Mouse (Mus musculus): ENCODE data around the gene Greb1. TPM values are rescaled to one million over a fixed set of nuclear protein-coding genes. Genes with fewer than 3 reads are reported as not detected.
A peak's percentile ranks its signal among the peaks of the same experiment; 100 is the strongest.

Greb1 gene
- polyA plus RNA-seq, 1 experiment from 2014 or later, result 1.4 TPM

- peak; percentile 41 for ATAC-seq (ENCODE audit: low read depth)
- Histone ChIP-seq H3K4me3 (peak overlapping the region; percentile 59), H3K27ac (replicated peaks) (no peak overlapping the region), H3K9ac (peak overlapping the region; percentile 78), H3K36me3 (no peaks in the 10 kb centered on the region), H3K4me2 (peak overlapping the region; percentile 96), H3K27me3 (peaks cover 7% of the 10 kb centered on the region; the same call in 1 of the 2 replicates), H3K9me3 (no peaks in the 10 kb centered on the region), H3K4me1 (replicated peaks) (peaks cover 28% of the 10 kb centered on the region)
- WGBS, result under 1% methylated on average over 12 of the region's 12 CpGs
Measured at GRCm38 (mm10) chr12:16800959-16801315, 251 bp upstream of the Greb1 start.

GRCm38 (mm10) chr12:16799928-16800258 is 793 bp downstream of the Greb1 start:
- H3K4me3 ChIP-seq, result peak overlapping the region; percentile 59
- WGBS, result 4% methylated on average over 5 of the region's 6 CpGs
- H3K27me3 ChIP-seq, result peaks cover 5% of the 10 kb centered on the region; the same call in 1 of the 2 replicates
- H3K4me1 ChIP-seq (replicated peaks), result peaks cover 28% of the 10 kb centered on the region
- H3K4me2 ChIP-seq, result peak overlapping the region; percentile 96
- peak overlapping the region; percentile 78 for H3K9ac ChIP-seq
- peak; percentile 54 for ATAC-seq (ENCODE audit: low read depth)
- no peaks in the 10 kb centered on the region for H3K36me3 ChIP-seq
- H3K9me3 ChIP-seq, result no peaks in the 10 kb centered on the region
- no peak overlapping the region for H3K27ac ChIP-seq (replicated peaks)

GRCm38 (mm10) chr12:16798894-16799293 is 1.8 kb downstream of the Greb1 start:
- no peak overlapping the region for H3K4me3 ChIP-seq
- H3K27ac ChIP-seq (replicated peaks), result no peak overlapping the region
- ATAC-seq (ENCODE audit: low read depth), result no peak
- H3K9ac ChIP-seq, result no peak overlapping the region
- no peaks in the 10 kb centered on the region for H3K36me3 ChIP-seq
- no peak overlapping the region for H3K4me2 ChIP-seq
- H3K4me1 ChIP-seq (replicated peaks), result peaks cover 23% of the 10 kb centered on the region
- no peaks in the 10 kb centered on the region for H3K9me3 ChIP-seq
- 27% methylated on average over 3 of the region's 3 CpGs for WGBS
- H3K27me3 ChIP-seq, result peaks cover 5% of the 10 kb centered on the region; the same call in 1 of the 2 replicates

GRCm38 (mm10) chr12:16795781-16796180 is 4.9 kb downstream of the Greb1 start:
- no peaks in the 10 kb centered on the region for H3K27me3 ChIP-seq
- no peak overlapping the region for H3K9ac ChIP-seq
- no peak overlapping the region for H3K27ac ChIP-seq (replicated peaks)
- H3K4me2 ChIP-seq, result no peak overlapping the region
- H3K4me1 ChIP-seq (replicated peaks), result peaks cover 18% of the 10 kb centered on the region
- no peaks in the 10 kb centered on the region for H3K9me3 ChIP-seq
- no peak for ATAC-seq (ENCODE audit: low read depth)
- 89% methylated on average over 3 of the region's 3 CpGs for WGBS
- H3K4me3 ChIP-seq, result no peak overlapping the region
- no peaks in the 10 kb centered on the region for H3K36me3 ChIP-seq

GRCm38 (mm10) chr12:16793371-16793770 is 7.3 kb downstream of the Greb1 start:
- H3K9ac ChIP-seq, result no peak overlapping the region
- H3K9me3 ChIP-seq, result no peaks in the 10 kb centered on the region
- H3K27ac ChIP-seq (replicated peaks), result no peak overlapping the region
- no peaks in the 10 kb centered on the region for H3K27me3 ChIP-seq
- peaks cover 4% of the 10 kb centered on the region for H3K4me1 ChIP-seq (replicated peaks)
- H3K36me3 ChIP-seq, result no peaks in the 10 kb centered on the region
- no peak overlapping the region for H3K4me2 ChIP-seq
- no peak for ATAC-seq (ENCODE audit: low read depth)
- WGBS, result 87% methylated on average over 3 of the region's 4 CpGs
- H3K4me3 ChIP-seq, result no peak overlapping the region

- H3K27ac ChIP-seq (replicated peaks), result no peak overlapping the region
- H3K4me1 ChIP-seq (replicated peaks), result peaks cover 4% of the 10 kb centered on the region
- no peak overlapping the region for H3K4me3 ChIP-seq
- H3K9ac ChIP-seq, result no peak overlapping the region
- WGBS, result 46% methylated on average over 4 of the region's 4 CpGs
- ATAC-seq (ENCODE audit: low read depth), result peak; percentile 50; the same call in 1 of the 2 replicates
- no peaks in the 10 kb centered on the region for H3K27me3 ChIP-seq
- no peaks in the 10 kb centered on the region for H3K9me3 ChIP-seq
- no peak overlapping the region for H3K4me2 ChIP-seq
- no peaks in the 10 kb centered on the region for H3K36me3 ChIP-seq
Measured at GRCm38 (mm10) chr12:16790456-16790855, 10.2 kb downstream of the Greb1 start.

GRCm38 (mm10) chr12:16789756-16790155 is 10.9 kb downstream of the Greb1 start:
- peak; percentile 36; the same call in 1 of the 2 replicates for ATAC-seq (ENCODE audit: low read depth)
- Histone ChIP-seq H3K36me3 (no peaks in the 10 kb centered on the region), H3K4me3 (no peak overlapping the region), H3K4me1 (replicated peaks) (peaks cover 4% of the 10 kb centered on the region), H3K27me3 (no peaks in the 10 kb centered on the region), H3K4me2 (no peak overlapping the region), H3K9ac (no peak overlapping the region), H3K27ac (replicated peaks) (no peak overlapping the region), H3K9me3 (no peaks in the 10 kb centered on the region)
- 6% methylated on average over 4 of the region's 4 CpGs for WGBS

- no peaks in the 10 kb centered on the region for H3K27me3 ChIP-seq
- no peak for ATAC-seq (ENCODE audit: low read depth)
- H3K36me3 ChIP-seq, result no peaks in the 10 kb centered on the region
- WGBS, result 13% methylated on average over 1 of the region's 1 CpGs
- H3K4me1 ChIP-seq (replicated peaks), result peaks cover 4% of the 10 kb centered on the region
- no peak overlapping the region for H3K9ac ChIP-seq
- H3K27ac ChIP-seq (replicated peaks), result no peak overlapping the region
- H3K4me3 ChIP-seq, result no peak overlapping the region
- H3K4me2 ChIP-seq, result no peak overlapping the region
- H3K9me3 ChIP-seq, result no peaks in the 10 kb centered on the region
Measured at GRCm38 (mm10) chr12:16789199-16789598, 11.5 kb downstream of the Greb1 start.

GRCm38 (mm10) chr12:16788600-16788999 is 12.1 kb downstream of the Greb1 start:
- H3K4me1 ChIP-seq (replicated peaks), result peaks cover 4% of the 10 kb centered on the region
- WGBS, result 70% methylated on average over 2 of the region's 2 CpGs
- H3K9ac ChIP-seq, result no peak overlapping the region
- no peaks in the 10 kb centered on the region for H3K9me3 ChIP-seq
- ATAC-seq (ENCODE audit: low read depth), result no peak
- no peaks in the 10 kb centered on the region for H3K36me3 ChIP-seq
- no peak overlapping the region for H3K4me3 ChIP-seq
- no peak overlapping the region for H3K4me2 ChIP-seq
- no peak overlapping the region for H3K27ac ChIP-seq (replicated peaks)
- H3K27me3 ChIP-seq, result no peaks in the 10 kb centered on the region

- WGBS, result 81% methylated on average over 14 of the region's 14 CpGs
- no peak overlapping the region for H3K4me3 ChIP-seq
- no peak for ATAC-seq (ENCODE audit: low read depth)
- no peaks in the 10 kb centered on the region for H3K27me3 ChIP-seq
- no peak overlapping the region for H3K27ac ChIP-seq (replicated peaks)
- no peak overlapping the region for H3K4me2 ChIP-seq
- no peaks in the 10 kb centered on the region for H3K4me1 ChIP-seq (replicated peaks)
- no peak overlapping the region for H3K9ac ChIP-seq
- H3K36me3 ChIP-seq, result no peaks in the 10 kb centered on the region
- H3K9me3 ChIP-seq, result no peaks in the 10 kb centered on the region
Measured at GRCm38 (mm10) chr12:16781034-16781746, 19.5 kb downstream of the Greb1 start.

- no peak overlapping the region for H3K27ac ChIP-seq (replicated peaks)
- H3K36me3 ChIP-seq, result no peaks in the 10 kb centered on the region
- H3K4me1 ChIP-seq (replicated peaks), result no peaks in the 10 kb centered on the region
- no peak for ATAC-seq (ENCODE audit: low read depth)
- H3K9ac ChIP-seq, result no peak overlapping the region
- H3K4me2 ChIP-seq, result no peak overlapping the region
- H3K9me3 ChIP-seq, result no peaks in the 10 kb centered on the region
- H3K4me3 ChIP-seq, result no peak overlapping the region
- H3K27me3 ChIP-seq, result no peaks in the 10 kb centered on the region
- 83% methylated on average over 3 of the region's 3 CpGs for WGBS
Measured at GRCm38 (mm10) chr12:16780320-16780719, 20.4 kb downstream of the Greb1 start.

- Histone ChIP-seq H3K4me1 (replicated peaks) (no peaks in the 10 kb centered on the region), H3K27ac (replicated peaks) (no peak overlapping the region), H3K4me3 (no peak overlapping the region), H3K36me3 (no peaks in the 10 kb centered on the region), H3K27me3 (no peaks in the 10 kb centered on the region), H3K9ac (no peak overlapping the region), H3K4me2 (no peak overlapping the region), H3K9me3 (no peaks in the 10 kb centered on the region)
- no peak for ATAC-seq (ENCODE audit: low read depth)
- WGBS, result 75% methylated on average over 2 of the region's 2 CpGs
Measured at GRCm38 (mm10) chr12:16779165-16779564, 21.5 kb downstream of the Greb1 start.

- H3K9ac ChIP-seq, result no peak overlapping the region
- no peaks in the 10 kb centered on the region for H3K27me3 ChIP-seq
- no peak overlapping the region for H3K4me2 ChIP-seq
- H3K9me3 ChIP-seq, result no peaks in the 10 kb centered on the region
- no peaks in the 10 kb centered on the region for H3K4me1 ChIP-seq (replicated peaks)
- no peak for ATAC-seq (ENCODE audit: low read depth)
- no peak overlapping the region for H3K27ac ChIP-seq (replicated peaks)
- WGBS, result 45% methylated on average over 5 of the region's 5 CpGs
- no peak overlapping the region for H3K4me3 ChIP-seq
- no peaks in the 10 kb centered on the region for H3K36me3 ChIP-seq
Measured at GRCm38 (mm10) chr12:16778523-16778922, 22.2 kb downstream of the Greb1 start.
